Mouse (Mus musculus) granulocyte monocyte progenitor cell, adult 5-6 weeks (primary cell): Measurements from ENCODE around the gene Ramp1. TPM values are rescaled to one million over a fixed set of nuclear protein-coding genes. Genes with fewer than 3 reads are reported as not detected.

Source experiments
- ATAC-seq: replicated peaks from 2 replicates; pipeline ENCODE4 v1.8.0; 2016; ENCODE audit warnings: mild to moderate bottlenecking, moderate TSS enrichment, inconsistent platforms; ENCODE audit not compliant: poor library complexity, severe bottlenecking
- total RNA-seq, 2 experiments: library from RNA; stranded (forward) in 1 of 2; stranded (reverse) in 1 of 2; fragments of 200-712, 200-1000 nt in 1 of 2; fragments of >200 nt in 1 of 2; fragmentation: Nextera tagmentation in 1 of 2; gene quantifications; 2 replicates each; pipeline ENCODE4 v1.2.3; 2014 to 2017

Ramp1 gene
- total RNA-seq (2014; fragmentation: Nextera tagmentation) (160 and 199 TPM in 2 replicates), total RNA-seq (2017) (179 and 199 TPM in 2 replicates)

DNA sequence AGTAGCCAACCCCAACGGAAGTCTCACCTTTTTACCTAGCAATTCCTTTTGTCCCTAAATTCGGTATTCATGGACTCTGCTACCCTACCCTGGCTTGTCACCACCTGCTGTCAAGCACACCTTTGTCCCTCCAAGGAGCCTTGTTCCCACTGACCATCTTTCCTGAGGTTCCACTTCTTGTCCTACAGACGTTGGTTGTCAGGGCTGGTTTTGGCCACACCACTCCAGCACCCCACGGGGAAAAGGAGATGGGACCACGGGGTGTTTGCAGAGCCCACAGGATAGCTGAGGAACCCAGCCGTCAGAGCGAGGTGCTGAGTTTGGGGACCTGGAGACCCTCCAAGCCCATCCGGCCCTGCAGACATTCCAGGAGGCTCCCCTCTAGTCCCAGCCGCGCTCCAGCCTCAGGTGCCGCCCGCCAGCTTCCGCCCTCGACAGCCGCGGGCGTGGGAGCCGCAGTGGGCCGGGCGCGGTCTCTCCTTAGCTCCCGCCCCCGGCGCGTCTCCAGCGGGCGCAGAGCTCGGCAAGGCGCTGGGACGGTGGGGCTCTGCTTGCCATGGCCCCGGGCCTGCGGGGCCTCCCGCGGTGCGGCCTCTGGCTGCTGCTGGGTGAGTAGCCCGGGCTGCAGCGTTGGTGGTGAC lies at the start of gene Ramp1:
Gene Ramp1, plus strand, starts transcription at position 290 of the 641 bp plus-strand sequence.
- ATAC-seq = peak; percentile 54

GRCm38 (mm10) chr1:91137036-91137435 lies 42.6 kb upstream of the Ramp1 start:
- no peak for ATAC-seq

GRCm38 (mm10) chr1:91144813-91145212 lies 34.8 kb upstream of the Ramp1 start, which contains the start of gene Rbm44:
Gene Rbm44, plus strand, starts transcription at chr1:91145089.
- peak; percentile 72 for ATAC-seq

- no peak for ATAC-seq
Observed at GRCm38 (mm10) chr1:91151509-91151908, 28.1 kb upstream of the Ramp1 start.

- ATAC-seq = no peak
Observed at GRCm38 (mm10) chr1:91166798-91167197, 12.8 kb upstream of the Ramp1 start.

- no peak for ATAC-seq
Observed at GRCm38 (mm10) chr1:91169157-91169556, 10.5 kb upstream of the Ramp1 start.

- ATAC-seq = no peak
Observed at GRCm38 (mm10) chr1:91174796-91175195, 4.8 kb upstream of the Ramp1 start.

DNA sequence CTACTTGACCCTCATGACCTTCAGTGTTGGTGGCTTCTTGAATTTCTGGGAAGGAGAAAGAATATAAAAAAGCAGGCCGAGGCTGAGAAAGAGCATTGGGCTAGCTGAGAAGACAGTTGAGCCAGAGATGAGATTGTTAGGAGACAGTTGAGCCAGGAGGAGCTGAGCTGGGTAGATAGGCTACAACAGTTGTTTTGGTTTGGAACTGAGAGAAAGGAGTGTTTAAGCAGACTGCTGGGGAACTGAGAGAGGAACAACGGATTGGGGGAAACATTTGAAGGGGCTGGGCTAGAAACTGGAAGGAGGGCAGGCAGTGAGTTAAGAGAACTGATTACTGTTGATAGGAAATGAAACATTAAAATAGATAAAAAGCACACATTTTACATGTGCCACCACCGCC lies 3.6 kb upstream of the Ramp1 start:
- peak; percentile 40 for ATAC-seq

- ATAC-seq = no peak
Observed at GRCm38 (mm10) chr1:91176871-91177270, 2.8 kb upstream of the Ramp1 start.

GRCm38 (mm10) chr1:91179086-91179485 lies 536 bp upstream of the Ramp1 start:
- ATAC-seq = peak; percentile 72

DNA sequence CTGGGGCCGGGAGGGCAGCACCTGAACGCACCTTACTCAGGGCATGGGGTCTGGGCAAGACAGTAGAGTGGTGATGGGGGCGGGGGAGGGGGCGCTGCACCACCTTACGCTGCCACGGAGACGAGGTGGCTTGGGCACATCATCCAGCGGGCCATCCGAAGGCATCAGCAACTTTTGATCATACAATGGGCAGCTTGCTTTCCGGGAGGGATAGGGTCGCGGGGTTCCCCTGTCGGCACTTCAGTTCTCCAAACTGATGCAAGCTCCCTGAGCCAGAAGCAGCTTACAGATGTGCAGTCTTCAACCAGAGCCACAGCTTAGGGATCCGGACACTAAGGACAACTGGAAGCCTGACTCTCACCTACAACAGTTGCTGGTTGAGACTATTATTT lies 548 bp downstream of the Ramp1 start:
- ATAC-seq = peak; percentile 6; the same call in 1 of the 2 replicates

- no peak for ATAC-seq
Observed at GRCm38 (mm10) chr1:91180723-91181122, 1.1 kb downstream of the Ramp1 start.

DNA sequence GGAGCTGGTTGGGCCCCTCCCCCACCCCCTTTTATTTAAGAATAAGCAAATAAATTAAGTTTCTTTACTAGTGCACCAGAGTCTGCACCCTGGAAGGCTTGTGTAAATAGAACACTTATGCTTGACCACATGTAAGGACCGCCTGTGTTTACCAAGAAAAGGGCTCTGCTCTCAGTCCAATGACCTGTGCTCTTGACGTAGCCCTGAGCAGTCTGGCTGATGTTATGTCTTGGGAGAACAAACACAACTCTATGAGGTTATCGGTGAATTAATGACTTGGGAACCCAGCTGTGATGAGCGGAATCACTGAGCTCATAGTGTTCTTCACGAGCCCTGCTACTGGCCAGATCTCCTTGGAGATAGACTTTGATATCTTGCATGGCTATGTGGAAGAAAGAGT lies 1.6 kb downstream of the Ramp1 start:
- no peak for ATAC-seq

GRCm38 (mm10) chr1:91181784-91182450 lies 2.3 kb downstream of the Ramp1 start:
- ATAC-seq = no peak

DNA sequence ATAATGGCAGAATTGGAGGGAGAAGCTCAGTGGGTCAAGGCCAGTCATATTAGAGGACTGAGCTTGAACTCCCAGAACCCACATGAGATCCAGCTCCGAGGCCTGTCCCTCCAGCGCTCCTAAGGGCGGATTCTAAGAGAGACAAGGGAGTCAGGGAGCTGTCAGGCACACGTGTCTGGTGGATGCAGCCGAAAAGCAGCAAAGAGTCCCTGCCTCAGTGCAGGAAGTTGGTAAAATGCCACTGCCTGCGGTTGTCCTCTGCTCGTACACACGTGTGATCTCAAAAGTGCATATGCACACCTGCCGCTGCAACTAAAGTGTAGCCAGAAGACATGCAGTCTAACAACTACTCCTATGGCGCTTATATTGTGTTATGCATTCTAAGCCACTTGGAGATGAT lies 3.7 kb downstream of the Ramp1 start:
- no peak for ATAC-seq

- ATAC-seq = peak; percentile 20; the same call in 1 of the 2 replicates
Observed at GRCm38 (mm10) chr1:91186677-91187076, 7.1 kb downstream of the Ramp1 start.

DNA sequence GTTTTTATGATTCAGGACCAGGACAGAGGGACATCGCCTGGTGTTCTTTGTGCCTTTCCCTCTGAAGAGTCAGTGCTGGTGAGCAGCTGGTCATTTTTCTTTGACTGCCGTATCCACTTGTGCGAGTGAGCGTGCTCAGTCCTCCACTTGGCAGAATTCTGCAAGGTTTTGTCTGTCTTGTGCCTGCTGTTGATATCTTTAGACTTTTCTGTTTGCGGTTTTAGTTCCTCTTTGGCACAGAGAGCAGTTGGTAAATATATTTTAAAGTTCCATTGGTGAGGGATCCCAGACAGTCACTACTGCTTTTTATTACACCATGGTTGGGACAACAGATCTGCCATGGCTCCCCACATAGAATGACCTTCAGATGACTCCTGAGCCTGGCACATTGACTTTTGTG lies 7.7 kb downstream of the Ramp1 start:
- ATAC-seq = peak; percentile 71

- peak; percentile 17 for ATAC-seq
Observed at GRCm38 (mm10) chr1:91187786-91188640, 8.4 kb downstream of the Ramp1 start.

- peak; percentile 49 for ATAC-seq
Observed at GRCm38 (mm10) chr1:91188851-91189460, 9.3 kb downstream of the Ramp1 start.

- no peak for ATAC-seq
Observed at GRCm38 (mm10) chr1:91192184-91192583, 12.6 kb downstream of the Ramp1 start.
